Mouse (Mus musculus): Measurements from ENCODE around the gene Sync.

DNA sequence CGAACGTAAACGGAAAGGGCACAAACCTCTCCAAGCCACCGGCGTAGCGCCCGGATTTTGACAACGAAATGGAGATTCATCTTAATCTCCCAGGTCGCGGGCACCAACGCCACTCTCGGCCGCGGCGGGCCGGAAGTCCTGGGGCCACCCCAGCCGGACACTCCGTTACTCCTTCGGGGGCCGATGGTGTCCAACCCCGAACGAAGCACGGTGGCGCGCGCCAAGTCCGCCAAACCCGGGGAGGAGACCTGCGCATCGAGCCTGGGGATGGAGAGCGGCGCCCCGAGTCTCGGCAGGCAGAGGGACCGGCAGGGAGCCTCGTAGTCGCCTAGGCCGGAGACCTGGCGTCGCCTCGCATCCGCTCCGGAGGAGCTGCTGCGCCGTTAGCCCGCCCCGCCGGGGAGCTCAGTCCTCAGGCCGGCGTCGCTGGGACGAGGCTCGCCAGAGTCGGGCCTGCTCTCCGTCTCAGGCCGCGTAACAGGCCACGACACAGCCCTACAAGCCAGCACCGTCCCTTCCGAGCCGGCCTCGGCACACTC, 47.3 kb downstream of the Sync start:
- no peak for TF ChIP-seq POLR2A (IDR thresholded peaks at IDR 0.05; ENCODE audit: low read depth, low read length)
- TF ChIP-seq CTCF (conservative IDR thresholded peaks at IDR 0.05; ENCODE audit: insufficient read depth, insufficient read length, low read depth, low read length), result no peak
